In genomic region chr2:32874951-32875674, GRCm38 (mm10) we compare ENCODE assay signal across 8 mouse cellular contexts. TPM values are rescaled to one million over a fixed set of nuclear protein-coding genes. Genes with fewer than 3 reads are reported as not detected.
DNase-seq lines count a peak whose midpoint lies in the region; ATAC-seq and TF ChIP-seq lines count a peak whose summit lies in the region.

No protein-coding gene starts in this region.

- no peak for TF ChIP-seq POLR2A in liver, adult 2 months (IDR thresholded peaks at IDR 0.05; ENCODE audit: extremely low read depth, insufficient read depth, low read length)

- H3K4me1 ChIP-seq in liver, adult 2 months (ENCODE audit: control insufficient read depth, insufficient read depth, low read length), result peaks cover 3% of the 10 kb centered on the region; the same call in 1 of the 2 replicates
- H3K4me1 ChIP-seq in forebrain, embryonic 11.5 days (replicated peaks; ENCODE audit: control insufficient read depth, insufficient read depth, low read length), result peaks cover 11% of the 10 kb centered on the region; the same call in 1 of the 2 replicates
- peaks cover 52% of the 10 kb centered on the region for H3K4me1 ChIP-seq in limb, embryonic 13.5 days
- peaks cover 53% of the 10 kb centered on the region for H3K4me1 ChIP-seq in neural tube, embryonic 15.5 days

- H3K79me2 ChIP-seq in liver, adult 2 months (ENCODE audit: control insufficient read depth, insufficient read depth, low read length), result no peaks in the 10 kb centered on the region

- WGBS in liver, adult 2 months, result 49% methylated on average over 15 of the region's 15 CpGs
- 15% methylated on average over 15 of the region's 15 CpGs for WGBS in forebrain, embryonic 11.5 days
- 8% methylated on average over 15 of the region's 15 CpGs for WGBS in limb, embryonic 13.5 days
- WGBS in neural tube, embryonic 15.5 days, result 9% methylated on average over 15 of the region's 15 CpGs

- intact Hi-C loops in gastrocnemius, postnatal 14 days (cut with DNase I; ENCODE audit: low total_unique reads), result no loop called here

- no peak overlapping the region for H3K27ac ChIP-seq in liver, adult 2 months (replicated peaks; ENCODE audit: insufficient read depth, low read depth, low read length)
- H3K27ac ChIP-seq in forebrain, embryonic 11.5 days (ENCODE audit: low read depth, low read length), result peak overlapping the region; percentile 79
- H3K27ac ChIP-seq in limb, embryonic 13.5 days, result peak overlapping the region; percentile 85; the same call in 1 of the 2 replicates
- peak overlapping the region; percentile 92 for H3K27ac ChIP-seq in neural tube, embryonic 15.5 days (replicated peaks)

- H3K9ac ChIP-seq in liver, adult 2 months (ENCODE audit: low read depth, low read length), result no peak overlapping the region
- peak overlapping the region; percentile 94 for H3K9ac ChIP-seq in forebrain, embryonic 11.5 days (ENCODE audit: low read length)
- H3K9ac ChIP-seq in limb, embryonic 13.5 days, result peak overlapping the region; percentile 92
- H3K9ac ChIP-seq in neural tube, embryonic 15.5 days (replicated peaks), result peak overlapping the region; percentile 88

- no peaks in the 10 kb centered on the region for H3K36me3 ChIP-seq in liver, adult 2 months (ENCODE audit: control insufficient read depth, insufficient read depth, low read length)
- H3K36me3 ChIP-seq in forebrain, embryonic 11.5 days (ENCODE audit: control insufficient read depth, insufficient read depth, low read length), result no peaks in the 10 kb centered on the region
- no peaks in the 10 kb centered on the region for H3K36me3 ChIP-seq in limb, embryonic 13.5 days
- H3K36me3 ChIP-seq in neural tube, embryonic 15.5 days, result no peaks in the 10 kb centered on the region

- peaks cover 2% of the 10 kb centered on the region; the same call in 1 of the 2 replicates for H3K27me3 ChIP-seq in liver, adult 2 months (ENCODE audit: control insufficient read depth, insufficient read depth, low read length)
- no peaks in the 10 kb centered on the region for H3K27me3 ChIP-seq in forebrain, embryonic 11.5 days (ENCODE audit: control insufficient read depth, insufficient read depth, low read length)
- H3K27me3 ChIP-seq in limb, embryonic 13.5 days, result no peaks in the 10 kb centered on the region
- H3K27me3 ChIP-seq in neural tube, embryonic 15.5 days (replicated peaks), result no peaks in the 10 kb centered on the region

- peak overlapping the region; percentile 65; the same call in 1 of the 2 replicates for H3K4me3 ChIP-seq in liver, adult 2 months (ENCODE audit: insufficient read depth, low read depth, low read length)
- H3K4me3 ChIP-seq in forebrain, embryonic 11.5 days (ENCODE audit: low read depth, low read length), result peak overlapping the region; percentile 66
- peak overlapping the region; percentile 77 for H3K4me3 ChIP-seq in limb, embryonic 13.5 days
- peak overlapping the region; percentile 89 for H3K4me3 ChIP-seq in neural tube, embryonic 15.5 days (replicated peaks)

- no peak; the same call in none of the 2 replicates for ATAC-seq in forebrain, embryonic 11.5 days (replicated peaks; ENCODE audit: low FRiP score)
- ATAC-seq in limb, embryonic 13.5 days (ENCODE audit: low FRiP score, low read depth), result peak; percentile 13; the same call in 1 of the 2 replicates
- ATAC-seq in neural tube, embryonic 15.5 days (ENCODE audit: low FRiP score), result peak; percentile 15; the same call in 1 of the 2 replicates
- no peak for ATAC-seq in inflammation-experienced regulatory T-cells, adult 6 months

- no peak for TF ChIP-seq CTCF in liver, adult 2 months (IDR thresholded peaks at IDR 0.05; ENCODE audit: low read depth, low read length)

- DNase-seq in liver, adult 2 months (ENCODE audit: extremely low read depth, low read depth, low spot score), result no peak
- no peak for DNase-seq in liver
- DNase-seq in forebrain, embryonic 11.5 days (ENCODE audit: low spot score), result no peak
- no peak for DNase-seq in left cerebral cortex, adult 18-20 months (ENCODE audit: low spot score in 2 of 2)
- no peak for DNase-seq in gastrocnemius, postnatal 14 days

- H3K4me2 ChIP-seq in forebrain, embryonic 11.5 days (ENCODE audit: low read depth, low read length, severe bottlenecking), result peak overlapping the region; percentile 97
- peak overlapping the region; percentile 95 for H3K4me2 ChIP-seq in limb, embryonic 13.5 days (replicated peaks)
- peak overlapping the region; percentile 83 for H3K4me2 ChIP-seq in neural tube, embryonic 15.5 days

- H3K9me3 ChIP-seq in forebrain, embryonic 11.5 days (ENCODE audit: control insufficient read depth, low read length), result no peaks in the 10 kb centered on the region
- H3K9me3 ChIP-seq in limb, embryonic 13.5 days, result no peaks in the 10 kb centered on the region
- no peaks in the 10 kb centered on the region for H3K9me3 ChIP-seq in neural tube, embryonic 15.5 days (replicated peaks)

RNA-seq across cellular contexts. Expression of gene Fam129b, which starts 0.8 kb away (rescaled TPM):
- total RNA-seq in liver, adult 2 months (2014; rRNA removed), result 6.5 and 6.8 TPM in 2 replicates
- polyA plus RNA-seq in liver, adult 2 months (2012; rRNA removed), result 5.6 and 10.5 TPM in 2 replicates
- polyA plus RNA-seq in forebrain, embryonic 11.5 days (2014; fragmentation: Nextera tagmentation; extraction: Ambion mirVana), result 13.8 and 15.4 TPM in 2 replicates
- polyA plus RNA-seq in limb, embryonic 13.5 days (2015; fragmentation: Nextera tagmentation; extraction: Ambion mirVana), result 48.5 and 55.8 TPM in 2 replicates
- 30.7 and 34.7 TPM in 2 replicates for polyA plus RNA-seq in neural tube, embryonic 15.5 days (2015; fragmentation: Nextera tagmentation; extraction: Ambion mirVana)
- 1 to 10 TPM in 1 of 3 experiments, under 1 TPM in 2; 0.15 to 3.2 (median 0.90) TPM for polyA plus RNA-seq in inflammation-experienced regulatory T-cells, adult 6 months (2017; shearing (Covaris generic))
- total RNA-seq in left cerebral cortex, adult 18-20 months (2021), result 10 to 100 TPM; 29.6 to 35.3 TPM
- total RNA-seq in gastrocnemius, postnatal 14 days (2021), result 10 to 100 TPM; 12.1 to 15.8 TPM

RNA-seq across cellular contexts. Expression of gene Stxbp1, which starts 28.1 kb away (rescaled TPM):
- total RNA-seq in liver, adult 2 months (2014; rRNA removed), result 0.74 and 1.7 TPM in 2 replicates
- polyA plus RNA-seq in liver, adult 2 months (2012; rRNA removed), result 1.3 and 1.6 TPM in 2 replicates
- 44.0 and 44.6 TPM in 2 replicates for polyA plus RNA-seq in forebrain, embryonic 11.5 days (2014; fragmentation: Nextera tagmentation; extraction: Ambion mirVana)
- polyA plus RNA-seq in limb, embryonic 13.5 days (2015; fragmentation: Nextera tagmentation; extraction: Ambion mirVana), result 20.8 and 20.9 TPM in 2 replicates
- 276 and 315 TPM in 2 replicates for polyA plus RNA-seq in neural tube, embryonic 15.5 days (2015; fragmentation: Nextera tagmentation; extraction: Ambion mirVana)
- polyA plus RNA-seq in inflammation-experienced regulatory T-cells, adult 6 months (2017; shearing (Covaris generic)), result 1 to 10 TPM; 2.3 to 6.1 (median 5.0) TPM
- 1,000 to 10,000 TPM in 1 of 2 experiments, 100 to 1,000 TPM in 1; 951 to 1,006 TPM for total RNA-seq in left cerebral cortex, adult 18-20 months (2021)
- 10 to 100 TPM in 1 of 2 experiments, 1 to 10 TPM in 1; 7.2 to 10.6 TPM for total RNA-seq in gastrocnemius, postnatal 14 days (2021)

Comparison
In these comparisons a context has a peak if more than half of its experiments do, and no peak if none do; other contexts are left out.
1. ATAC-seq: peak in limb, embryonic 13.5 days (single experiment) and neural tube, embryonic 15.5 days (single experiment); none in forebrain, embryonic 11.5 days (single experiment) and inflammation-experienced regulatory T-cells, adult 6 months (single experiment).
2. Peak in every context shown above with its lines, with median percentiles within 50 percentile points of each other: H3K4me3 ChIP-seq and H3K4me2 ChIP-seq.